Mouse (Mus musculus) hindbrain, embryonic 16.5 days (tissue): Measurements from ENCODE around the gene Mrps22. TPM values are rescaled to one million over a fixed set of nuclear protein-coding genes. Genes with fewer than 3 reads are reported as not detected.

Source experiments
- ATAC-seq: fragments of 200-750 bp; cut with Nextera tagmentation; 2 replicates; pipeline ENCODE4 v1.8.0; 2017; ENCODE audit warnings: moderate TSS enrichment, moderate library complexity
- H3K27ac ChIP-seq: fragments of 300-500 bp; sonication (generic); 2 replicates; pipeline ENCODE4 v1.5.1; 2014; ENCODE audit warnings: low read depth, mild to moderate bottlenecking, control low read depth, low read length, moderate library complexity
- H3K27me3 ChIP-seq: fragments of 300-500 bp; sonication (generic); replicated peaks from 2 replicates; pipeline ENCODE4 v1.6.1; 2014; ENCODE audit warnings: low read length; ENCODE audit not compliant: control insufficient read depth, insufficient read depth
- H3K36me3 ChIP-seq: fragments of 300-500 bp; sonication (generic); 2 replicates; pipeline ENCODE4 v1.6.1; 2014; ENCODE audit warnings: mild to moderate bottlenecking, low read length, moderate library complexity, mixed read lengths; ENCODE audit not compliant: control insufficient read depth, insufficient read depth
- H3K4me1 ChIP-seq: fragments of 300-500 bp; sonication (generic); 2 replicates; pipeline ENCODE4 v1.6.1; 2014; ENCODE audit warnings: low read depth, low read length; ENCODE audit not compliant: control insufficient read depth, insufficient read depth
- H3K4me2 ChIP-seq: fragments of 300-500 bp; sonication (generic); 2 replicates; pipeline ENCODE4 v1.6.1; 2014; ENCODE audit warnings: mild to moderate bottlenecking, low read length, control low read depth, moderate library complexity
- H3K4me3 ChIP-seq: fragments of 300-500 bp; sonication (generic); 2 replicates; pipeline ENCODE4 v1.5.1; 2014; ENCODE audit warnings: mild to moderate bottlenecking, low read length, control low read depth, moderate library complexity
- H3K9ac ChIP-seq: fragments of 300-500 bp; sonication (generic); 2 replicates; pipeline ENCODE4 v1.6.1; 2014; ENCODE audit warnings: low read depth, mild to moderate bottlenecking, control low read depth, low read length, moderate library complexity
- H3K9me3 ChIP-seq: fragments of 300-500 bp; sonication (generic); 2 replicates; pipeline ENCODE4 v1.6.1; 2014; ENCODE audit warnings: mild to moderate bottlenecking, low read length, moderate library complexity; ENCODE audit not compliant: control insufficient read depth
- WGBS: fragments of 180-500 bp; shearing (Covaris S2); extraction: QIAGEN DNeasy Blood & Tissue Kit; methylation state at CpG from one replicate; pipeline ENCODE4 v1.1.7; 2014; 5-methylcytosine and 5-hydroxymethylcytosine counted together
- polyA plus RNA-seq: library from polyadenylated mRNA; unstranded; fragments of >200 nt; fragmentation: Nextera tagmentation; extraction: Ambion mirVana; gene quantifications from 2 replicates; pipeline ENCODE4 v1.2.1, GENCODE M21; 2015

Mrps22 gene
- 49.0 and 53.8 TPM in 2 replicates for polyA plus RNA-seq

DNA sequence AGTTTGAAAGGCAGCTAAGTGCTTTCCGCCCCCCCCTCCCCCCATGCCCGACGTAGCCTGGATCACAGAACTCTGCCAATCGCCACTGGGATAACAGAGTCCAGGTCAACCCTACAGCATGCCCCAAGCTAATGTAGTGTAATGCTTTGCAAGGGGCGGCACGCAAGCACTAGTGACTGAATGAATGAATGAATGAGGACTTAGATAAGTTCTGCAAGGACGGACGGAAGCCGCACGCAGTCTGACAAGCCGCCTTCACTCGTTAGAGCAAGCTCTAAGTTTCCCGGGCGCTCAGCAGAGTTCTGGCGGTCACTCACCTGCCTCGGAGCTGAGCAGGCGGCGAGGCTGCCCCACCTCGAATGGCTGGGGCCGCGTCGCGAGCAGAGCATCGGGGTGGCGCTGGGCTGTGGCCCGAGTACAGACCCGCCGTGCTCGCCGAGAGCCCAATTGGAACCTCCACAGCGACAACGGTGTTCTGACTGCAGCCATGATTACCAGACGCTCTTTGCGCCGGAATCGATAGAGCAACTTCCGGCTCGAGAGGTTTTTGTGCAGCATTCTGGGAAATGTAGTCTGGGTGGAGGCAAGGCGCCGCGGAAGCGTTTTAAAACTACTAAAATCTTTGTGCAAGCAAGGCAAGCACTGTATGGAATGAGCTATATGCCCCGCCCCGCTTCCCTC is at the start of gene Mrps22:
Gene Mrps22 (minus strand): TSS at position 505 of the 681 bp plus-strand sequence.
- peak within 1 kb of the TSS; percentile 75 for H3K27ac ChIP-seq

DNA sequence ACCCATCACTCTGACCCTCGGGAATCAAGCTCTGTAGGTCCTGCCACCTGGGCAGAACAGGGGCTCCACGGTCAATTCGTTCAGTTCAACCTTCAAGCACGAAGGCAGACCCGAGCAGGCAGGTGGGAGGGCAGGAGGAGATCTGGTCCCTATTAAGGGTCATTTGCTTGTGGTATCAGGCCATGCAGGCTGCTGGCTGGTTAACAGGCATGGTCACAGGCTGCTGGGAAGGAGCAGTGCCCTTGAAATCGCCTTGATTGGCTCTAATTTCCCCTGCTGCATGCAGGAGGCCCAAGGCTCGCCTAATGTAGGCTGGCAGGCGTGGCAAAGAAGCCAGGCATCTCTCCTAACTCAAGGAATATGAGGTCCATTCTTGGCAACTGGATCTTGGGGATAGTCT is 49.1 kb upstream of the Mrps22 start:
- Histone ChIP-seq H3K9ac (no peak overlapping the region), H3K27me3 (no peaks in the 10 kb centered on the region), H3K4me2 (no peak overlapping the region), H3K4me1 (no peaks in the 10 kb centered on the region), H3K4me3 (no peak overlapping the region), H3K27ac (no peak overlapping the region), H3K9me3 (no peaks in the 10 kb centered on the region), H3K36me3 (no peaks in the 10 kb centered on the region)
- WGBS, result 72% methylated on average over 8 of the region's 8 CpGs
- ATAC-seq, result no peak

More for the DNA sequence above, at the start of gene Mrps22:
- peak; percentile 93 for ATAC-seq
- H3K4me2 ChIP-seq, result peak within 1 kb of the TSS; percentile 97
- under 1% methylated on average over 43 of the region's 44 CpGs for WGBS
- peaks cover 11% of the 10 kb centered on the region for H3K4me1 ChIP-seq
- peaks cover 10% of the 10 kb centered on the region; the same call in 1 of the 2 replicates for H3K36me3 ChIP-seq
- H3K27me3 ChIP-seq, result no peaks in the 10 kb centered on the region
- peak within 1 kb of the TSS; percentile 87 for H3K9ac ChIP-seq
- peak within 1 kb of the TSS; percentile 95 for H3K4me3 ChIP-seq
- H3K9me3 ChIP-seq, result no peaks in the 10 kb centered on the region

- Histone ChIP-seq H3K27me3 (no peaks in the 10 kb centered on the region), H3K4me1 (no peaks in the 10 kb centered on the region), H3K27ac (no peak overlapping the region), H3K4me2 (no peak overlapping the region), H3K9me3 (no peaks in the 10 kb centered on the region), H3K4me3 (no peak overlapping the region), H3K9ac (no peak overlapping the region), H3K36me3 (no peaks in the 10 kb centered on the region)
- no peak for ATAC-seq
- WGBS, result 46% methylated on average over 12 of the region's 12 CpGs
These were observed 46.0 kb upstream of the Mrps22 start for GRCm38 (mm10) chr9:98647418-98647817.

DNA sequence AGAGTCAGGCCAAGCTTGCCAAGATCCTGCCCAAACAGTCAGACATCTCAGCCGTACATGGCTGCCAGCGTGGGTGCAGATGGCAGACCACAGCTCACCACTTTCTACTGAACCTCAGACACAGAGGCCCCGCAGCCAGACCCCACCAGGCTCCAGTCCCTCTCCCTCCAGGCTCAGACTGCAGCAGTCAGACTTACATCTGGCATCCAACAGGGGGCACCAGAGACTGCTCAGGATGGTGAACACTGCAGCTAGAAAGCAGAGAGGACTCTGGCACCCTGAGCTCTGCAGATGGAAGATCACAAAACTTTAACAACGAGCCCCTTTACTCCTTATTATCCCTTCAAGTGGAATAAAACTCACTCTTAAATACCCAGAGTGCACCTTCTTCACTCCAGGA is 44.3 kb upstream of the Mrps22 start:
- H3K4me2 ChIP-seq, result no peak overlapping the region
- no peaks in the 10 kb centered on the region for H3K4me1 ChIP-seq
- no peak overlapping the region for H3K27ac ChIP-seq
- peak; percentile 85 for ATAC-seq
- H3K27me3 ChIP-seq, result no peaks in the 10 kb centered on the region
- H3K4me3 ChIP-seq, result no peak overlapping the region
- H3K9me3 ChIP-seq, result no peaks in the 10 kb centered on the region
- WGBS, result 30% methylated on average over 4 of the region's 4 CpGs
- H3K9ac ChIP-seq, result no peak overlapping the region
- no peaks in the 10 kb centered on the region for H3K36me3 ChIP-seq

GRCm38 (mm10) chr9:98642126-98642525 is 40.7 kb upstream of the Mrps22 start:
- Histone ChIP-seq H3K4me1 (no peaks in the 10 kb centered on the region), H3K27ac (no peak overlapping the region), H3K4me3 (no peak overlapping the region), H3K27me3 (no peaks in the 10 kb centered on the region), H3K9me3 (no peaks in the 10 kb centered on the region), H3K9ac (no peak overlapping the region), H3K4me2 (no peak overlapping the region), H3K36me3 (no peaks in the 10 kb centered on the region)
- 80% methylated on average over 6 of the region's 6 CpGs for WGBS
- no peak for ATAC-seq

- Histone ChIP-seq H3K4me2 (no peak overlapping the region), H3K4me3 (no peak overlapping the region), H3K9ac (no peak overlapping the region), H3K27me3 (no peaks in the 10 kb centered on the region), H3K9me3 (no peaks in the 10 kb centered on the region), H3K27ac (no peak overlapping the region), H3K36me3 (no peaks in the 10 kb centered on the region), H3K4me1 (no peaks in the 10 kb centered on the region)
- ATAC-seq, result no peak
- WGBS, result 69% methylated on average over 13 of the region's 13 CpGs
These were observed 32.1 kb upstream of the Mrps22 start for GRCm38 (mm10) chr9:98633287-98634162.

DNA sequence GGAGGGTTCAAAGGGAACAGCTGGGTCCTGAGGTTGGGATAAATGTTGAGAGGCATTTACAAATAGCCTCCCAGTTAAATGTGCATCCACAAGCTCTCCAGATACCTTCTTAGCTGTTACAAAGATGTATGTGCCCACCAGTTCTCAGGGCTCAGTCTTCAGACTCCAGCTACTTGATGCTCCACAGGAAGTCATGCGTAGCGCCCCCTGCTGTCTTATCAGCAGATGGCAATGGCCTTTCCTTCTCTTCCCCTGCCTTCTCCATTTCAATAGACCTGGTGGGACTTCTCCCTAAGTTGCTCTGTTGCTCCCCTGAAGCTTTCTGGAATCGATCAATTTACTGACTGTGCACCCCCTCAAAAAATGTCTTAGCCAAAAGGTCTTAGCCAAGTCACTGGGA is 27.0 kb upstream of the Mrps22 start:
- Histone ChIP-seq H3K4me3 (no peak overlapping the region), H3K9ac (no peak overlapping the region), H3K27ac (no peak overlapping the region), H3K4me1 (no peaks in the 10 kb centered on the region), H3K36me3 (no peaks in the 10 kb centered on the region), H3K4me2 (no peak overlapping the region), H3K9me3 (no peaks in the 10 kb centered on the region), H3K27me3 (no peaks in the 10 kb centered on the region)
- no peak for ATAC-seq
- 38% methylated on average over 3 of the region's 3 CpGs for WGBS

GRCm38 (mm10) chr9:98604896-98605295 is 3.4 kb upstream of the Mrps22 start:
- Histone ChIP-seq H3K27me3 (no peaks in the 10 kb centered on the region), H3K9ac (no peak overlapping the region), H3K9me3 (no peaks in the 10 kb centered on the region), H3K27ac (no peak overlapping the region), H3K36me3 (no peaks in the 10 kb centered on the region), H3K4me2 (no peak overlapping the region), H3K4me1 (peaks cover 11% of the 10 kb centered on the region), H3K4me3 (no peak overlapping the region)
- WGBS, result 68% methylated on average over 4 of the region's 4 CpGs
- ATAC-seq, result no peak

DNA sequence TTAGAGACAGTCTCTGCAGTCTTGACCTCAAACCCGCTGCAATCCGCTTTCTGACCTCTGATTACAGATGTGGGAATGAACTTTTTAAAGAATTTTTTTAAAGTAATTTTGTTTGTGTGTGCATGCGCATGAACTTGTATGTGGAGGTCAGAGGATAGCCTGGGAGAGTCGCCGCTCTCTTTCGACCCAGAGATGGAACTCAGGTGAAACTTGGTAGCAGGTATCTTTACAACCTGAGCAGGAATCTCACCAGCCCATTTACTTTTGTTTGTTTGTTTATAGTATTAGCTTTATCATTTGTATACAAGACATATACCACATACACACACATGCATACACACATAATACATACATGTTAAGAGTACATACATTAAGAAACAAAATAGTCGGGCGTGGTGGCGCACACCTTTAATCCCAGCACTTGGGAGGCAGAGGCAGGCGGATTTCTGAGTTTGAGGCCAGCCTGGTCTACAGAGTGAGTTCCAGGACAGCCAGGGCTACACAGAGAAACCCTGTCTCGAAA is 438 bp upstream of the Mrps22 start:
- Histone ChIP-seq H3K4me3 (peak overlapping the region; percentile 95), H3K36me3 (peaks cover 6% of the 10 kb centered on the region; the same call in 1 of the 2 replicates), H3K27ac (no peak overlapping the region), H3K4me1 (peaks cover 11% of the 10 kb centered on the region), H3K9me3 (no peaks in the 10 kb centered on the region), H3K9ac (peak overlapping the region; percentile 87; the same call in 1 of the 2 replicates), H3K27me3 (no peaks in the 10 kb centered on the region), H3K4me2 (peak overlapping the region; percentile 97)
- peak; percentile 61 for ATAC-seq
- WGBS, result 52% methylated on average over 11 of the region's 11 CpGs
